Mouse (Mus musculus) retina, embryonic 14.5 days (tissue): Measurements from ENCODE around the gene Chrne.

ENCODE experiments used
- DNase-seq: peaks from one replicate; pipeline ENCODE4 v3.0.0-alpha.2; 2015; ENCODE audit warnings: low spot score

Gene Chrne

GRCm38 (mm10) chr11:70626877-70627276 lies 7.9 kb upstream of the Chrne start:
- DNase-seq: no peak

GRCm38 (mm10) chr11:70625473-70625872 lies 6.5 kb upstream of the Chrne start:
- peak; percentile 74 for DNase-seq

- no peak for DNase-seq
These were observed 4.2 kb upstream of the Chrne start for GRCm38 (mm10) chr11:70623053-70623742.

GRCm38 (mm10) chr11:70621972-70622814 lies 3.2 kb upstream of the Chrne start:
- DNase-seq: no peak

- no peak for DNase-seq
These were observed 3.4 kb downstream of the Chrne start, which contains the start of gene 4930544D05Rik for GRCm38 (mm10) chr11:70615516-70616093. TSS of gene 4930544D05Rik (plus strand) at chr11:70615848.

- DNase-seq: peak; percentile 65
These were observed 3.9 kb downstream of the Chrne start for GRCm38 (mm10) chr11:70615074-70615473.

- no peak for DNase-seq
These were observed 6.5 kb downstream of the Chrne start for GRCm38 (mm10) chr11:70612505-70612904.

GRCm38 (mm10) chr11:70610752-70611151 lies 8.3 kb downstream of the Chrne start:
- DNase-seq: no peak

GRCm38 (mm10) chr11:70608381-70609066 lies 10.5 kb downstream of the Chrne start:
- DNase-seq: peak; percentile 26

GRCm38 (mm10) chr11:70607611-70608010 lies 11.4 kb downstream of the Chrne start:
- no peak for DNase-seq

GRCm38 (mm10) chr11:70606717-70607116 lies 12.3 kb downstream of the Chrne start:
- no peak for DNase-seq

GRCm38 (mm10) chr11:70605024-70605566 lies 13.9 kb downstream of the Chrne start:
- peak; percentile 87 for DNase-seq

GRCm38 (mm10) chr11:70598451-70598953 lies 20.5 kb downstream of the Chrne start:
- DNase-seq: no peak

GRCm38 (mm10) chr11:70597301-70597700 lies 21.7 kb downstream of the Chrne start:
- no peak for DNase-seq

- DNase-seq: no peak
These were observed 22.9 kb downstream of the Chrne start for GRCm38 (mm10) chr11:70596094-70596493.

GRCm38 (mm10) chr11:70595638-70596037 lies 23.4 kb downstream of the Chrne start:
- DNase-seq: no peak

GRCm38 (mm10) chr11:70594253-70594989 lies 24.6 kb downstream of the Chrne start:
- DNase-seq: no peak

GRCm38 (mm10) chr11:70591733-70592132 lies 27.3 kb downstream of the Chrne start:
- DNase-seq: no peak

GRCm38 (mm10) chr11:70586954-70587353 lies 32.1 kb downstream of the Chrne start:
- no peak for DNase-seq

- DNase-seq: no peak
These were observed 32.8 kb downstream of the Chrne start for GRCm38 (mm10) chr11:70586261-70586660.

- DNase-seq: peak; percentile 44
These were observed 33.6 kb downstream of the Chrne start for GRCm38 (mm10) chr11:70585457-70585856.
